Mouse (Mus musculus) kidney, embryonic 16.5 days (tissue): Measurements from ENCODE around the gene Dpp6. TPM values are rescaled to one million over a fixed set of nuclear protein-coding genes. Genes with fewer than 3 reads are reported as not detected.

Source experiments
- ATAC-seq: fragments of 200-750 bp; cut with Nextera tagmentation; 2 replicates; pipeline ENCODE4 v1.8.0; 2017; ENCODE audit warnings: moderate TSS enrichment; ENCODE audit not compliant: low FRiP score, low TSS enrichment
- H3K27ac ChIP-seq: fragments of 300-500 bp; sonication (generic); 2 replicates; pipeline ENCODE4 v1.5.1; 2014; ENCODE audit warnings: low read length
- H3K27me3 ChIP-seq: fragments of 300-500 bp; sonication (generic); 2 replicates; pipeline ENCODE4 v1.6.1; 2014; ENCODE audit warnings: low read length, control low read depth, mixed read lengths; ENCODE audit not compliant: insufficient read depth
- H3K36me3 ChIP-seq: fragments of 300-500 bp; sonication (generic); 2 replicates; pipeline ENCODE4 v1.6.1; 2014; ENCODE audit warnings: low read length, control low read depth, mixed read lengths; ENCODE audit not compliant: insufficient read depth
- H3K4me1 ChIP-seq: fragments of 300-500 bp; sonication (generic); 2 replicates; pipeline ENCODE4 v1.6.1; 2014; ENCODE audit warnings: low read length, control low read depth, mixed read lengths; ENCODE audit not compliant: insufficient read depth
- H3K4me2 ChIP-seq: fragments of 300-500 bp; sonication (generic); replicated peaks from 2 replicates; pipeline ENCODE4 v1.6.1; 2014; ENCODE audit warnings: low read depth, low read length
- H3K4me3 ChIP-seq: fragments of 300-500 bp; sonication (generic); 2 replicates; pipeline ENCODE4 v1.5.1; 2014; ENCODE audit warnings: mild to moderate bottlenecking, low read length
- H3K9ac ChIP-seq: fragments of 300-500 bp; sonication (generic); replicated peaks from 2 replicates; pipeline ENCODE4 v1.6.1; 2014; ENCODE audit warnings: low read length
- H3K9me3 ChIP-seq: fragments of 300-500 bp; sonication (generic); 2 replicates; pipeline ENCODE4 v1.6.1; 2016; ENCODE audit warnings: low read length, control low read depth
- WGBS: fragments of 180-500 bp; shearing (Covaris S2); extraction: QIAGEN DNeasy Blood & Tissue Kit; methylation state at CpG from one replicate; pipeline ENCODE4 v1.1.7; 2014; 5-methylcytosine and 5-hydroxymethylcytosine counted together
- polyA plus RNA-seq: library from polyadenylated mRNA; unstranded; fragments of >200 nt; fragmentation: Nextera tagmentation; extraction: Ambion mirVana; gene quantifications from 2 replicates; pipeline ENCODE4 v1.2.1, GENCODE M21; 2015

The Dpp6 gene
- polyA plus RNA-seq, 1 experiment from 2014 or later, result 3.6 TPM

DNA sequence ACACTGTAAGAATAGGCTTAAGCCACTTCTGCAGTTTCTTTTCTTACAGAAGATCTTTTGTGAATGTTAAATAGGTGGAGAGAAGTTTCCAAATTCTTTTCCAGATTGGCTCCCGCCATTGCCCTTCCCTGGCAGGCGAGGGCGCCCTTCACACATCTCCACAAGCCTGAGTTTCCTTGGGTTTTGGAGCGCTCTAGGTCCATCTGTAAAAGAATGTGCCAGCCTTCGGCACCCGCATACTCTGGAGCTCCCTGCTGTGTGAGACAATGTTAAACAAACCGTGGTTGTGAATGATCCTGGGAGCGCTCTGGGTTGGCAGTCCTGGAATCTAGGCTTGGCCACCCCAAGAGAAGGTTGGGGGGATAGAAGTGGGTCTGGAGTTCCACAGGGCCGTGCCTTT lies 86.8 kb downstream of the Dpp6 start:
- Histone ChIP-seq H3K27me3 (no peaks in the 10 kb centered on the region), H3K4me2 (peak overlapping the region; percentile 60; the same call in 1 of the 2 replicates), H3K36me3 (no peaks in the 10 kb centered on the region), H3K4me1 (0 out of 2 replicates have a peak, but pooled peaks cover 6% of the 10 kb centered on the region), H3K9ac (no peak overlapping the region), H3K27ac (no peak overlapping the region), H3K9me3 (no peaks in the 10 kb centered on the region), H3K4me3 (no peak overlapping the region)
- ATAC-seq, result 0 out of 2 replicates have a peak, but pooled peaks have one; percentile 7
- 6% methylated on average over 9 of the region's 9 CpGs for WGBS

DNA sequence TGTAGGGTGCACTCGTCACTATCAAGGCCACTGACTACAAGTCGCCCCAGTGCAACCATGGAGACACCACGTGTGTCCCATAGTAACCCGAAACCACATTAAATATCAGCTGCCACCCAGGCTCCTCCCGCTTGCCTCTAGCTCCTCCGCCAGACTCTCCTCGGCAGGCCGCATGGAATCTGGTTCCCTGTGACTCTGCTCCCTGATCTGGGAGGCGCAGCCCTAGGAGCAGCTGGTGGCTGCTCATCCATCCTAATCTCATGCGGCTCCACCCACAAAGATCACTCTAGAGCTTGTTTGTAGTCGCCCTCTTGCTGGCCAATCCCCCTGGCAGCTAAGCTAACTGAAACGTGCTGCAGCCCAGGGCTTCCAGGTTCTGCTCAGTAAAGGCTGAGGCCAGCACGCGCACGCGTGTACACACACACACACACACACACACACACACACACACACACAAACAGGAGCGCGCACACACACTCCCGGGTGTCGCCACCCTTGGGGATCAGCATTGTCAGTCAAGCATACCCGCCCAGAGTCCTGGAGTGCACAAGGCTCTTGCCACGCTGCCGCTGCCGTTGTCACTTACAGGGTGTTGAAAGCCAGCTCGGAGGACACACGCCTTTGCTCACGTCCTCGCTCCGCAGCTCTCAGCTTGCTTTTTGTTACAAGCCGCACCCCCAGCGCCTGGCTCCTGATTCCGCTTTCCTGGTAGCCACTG lies 87.5 kb downstream of the Dpp6 start:
- Histone ChIP-seq H3K4me3 (peak overlapping the region; percentile 34), H3K27ac (0 out of 2 replicates have a peak overlapping the region, but pooled peaks have one; percentile 18), H3K9me3 (no peaks in the 10 kb centered on the region), H3K27me3 (no peaks in the 10 kb centered on the region), H3K36me3 (no peaks in the 10 kb centered on the region), H3K4me1 (0 out of 2 replicates have a peak, but pooled peaks cover 6% of the 10 kb centered on the region), H3K9ac (peak overlapping the region; percentile 51; the same call in 1 of the 2 replicates), H3K4me2 (peak overlapping the region; percentile 60)
- peak; percentile 97 for ATAC-seq
- WGBS, result under 1% methylated on average over 32 of the region's 32 CpGs

GRCm38 (mm10) chr5:26907151-26907550 lies 90.1 kb downstream of the Dpp6 start:
- Histone ChIP-seq H3K4me1 (0 out of 2 replicates have a peak, but pooled peaks cover 6% of the 10 kb centered on the region), H3K4me2 (no peak overlapping the region), H3K9ac (no peak overlapping the region), H3K4me3 (no peak overlapping the region), H3K27me3 (no peaks in the 10 kb centered on the region), H3K36me3 (no peaks in the 10 kb centered on the region), H3K27ac (no peak overlapping the region), H3K9me3 (no peaks in the 10 kb centered on the region)
- no peak for ATAC-seq
- WGBS, result 82% methylated on average over 7 of the region's 7 CpGs

DNA sequence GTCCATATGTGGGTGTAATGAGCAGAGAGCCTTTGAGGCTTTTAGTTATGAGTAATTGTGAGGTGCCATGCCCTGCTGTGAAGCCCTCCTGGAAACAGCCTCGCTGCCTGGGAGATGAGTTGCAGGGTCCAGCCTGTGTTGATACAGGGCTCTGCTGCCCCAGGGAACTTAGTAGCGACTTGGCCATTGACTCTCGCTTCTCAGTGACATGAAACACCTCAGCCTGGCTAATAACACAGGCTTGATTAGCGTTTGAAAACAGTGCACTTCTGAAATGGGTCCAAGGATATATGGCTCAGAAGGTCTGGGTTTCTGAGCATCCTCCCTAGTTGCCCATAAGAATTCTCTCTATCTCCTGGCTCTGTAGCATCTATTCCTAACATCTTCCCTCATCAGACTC lies 91.6 kb downstream of the Dpp6 start:
- H3K36me3 ChIP-seq, result no peaks in the 10 kb centered on the region
- H3K9me3 ChIP-seq, result no peaks in the 10 kb centered on the region
- H3K27me3 ChIP-seq, result no peaks in the 10 kb centered on the region
- H3K4me1 ChIP-seq, result 0 out of 2 replicates have a peak, but pooled peaks cover 6% of the 10 kb centered on the region
- no peak overlapping the region for H3K27ac ChIP-seq
- ATAC-seq, result no peak
- H3K9ac ChIP-seq, result no peak overlapping the region
- WGBS, result 55% methylated on average over 4 of the region's 4 CpGs
- no peak overlapping the region for H3K4me3 ChIP-seq
- no peak overlapping the region for H3K4me2 ChIP-seq

DNA sequence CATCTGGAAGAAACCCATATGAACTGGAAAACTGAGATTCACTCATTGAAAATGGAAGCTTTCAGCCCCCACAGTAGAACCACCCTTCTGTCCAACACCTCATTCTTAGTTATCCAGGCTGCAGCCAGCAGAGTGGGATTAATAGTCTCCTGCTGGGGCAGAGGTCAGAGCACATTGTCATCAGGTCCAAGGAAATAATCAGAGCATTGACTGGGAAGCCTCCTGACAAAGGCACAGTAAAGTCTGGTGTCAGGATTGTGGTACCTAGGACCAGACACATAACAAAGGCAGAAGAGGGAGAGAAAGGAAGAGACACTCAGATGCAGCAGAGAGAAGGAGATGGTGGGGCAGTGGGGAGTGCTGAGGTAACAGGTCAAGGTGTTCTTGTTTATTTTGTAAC lies 93.3 kb downstream of the Dpp6 start:
- Histone ChIP-seq H3K9ac (no peak overlapping the region), H3K4me2 (no peak overlapping the region), H3K9me3 (no peaks in the 10 kb centered on the region), H3K27me3 (no peaks in the 10 kb centered on the region), H3K36me3 (no peaks in the 10 kb centered on the region), H3K27ac (no peak overlapping the region), H3K4me1 (no peaks in the 10 kb centered on the region), H3K4me3 (no peak overlapping the region)
- no peak for ATAC-seq

DNA sequence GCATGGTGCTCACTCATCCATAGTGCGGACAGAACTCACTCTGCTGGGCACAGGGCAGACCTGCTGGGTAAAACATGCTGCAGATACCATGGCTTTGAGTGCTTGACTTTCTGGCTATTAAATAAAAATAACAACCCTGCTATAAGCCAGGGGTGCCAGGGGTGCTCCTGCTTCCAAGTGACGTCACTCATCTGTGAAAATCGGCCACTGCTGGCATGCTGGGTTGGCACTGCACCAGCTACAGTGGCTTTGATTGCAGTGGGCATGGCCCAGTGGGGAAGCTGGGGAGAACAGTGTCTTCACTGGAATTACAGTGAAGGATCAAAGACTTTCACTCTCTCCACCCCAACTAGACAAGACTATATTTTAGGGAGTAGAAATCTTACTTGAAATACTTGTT lies 95.0 kb downstream of the Dpp6 start:
- H3K9me3 ChIP-seq, result no peaks in the 10 kb centered on the region
- H3K4me1 ChIP-seq, result no peaks in the 10 kb centered on the region
- no peaks in the 10 kb centered on the region for H3K36me3 ChIP-seq
- no peak for ATAC-seq
- H3K4me2 ChIP-seq, result no peak overlapping the region
- H3K27me3 ChIP-seq, result no peaks in the 10 kb centered on the region
- H3K9ac ChIP-seq, result no peak overlapping the region
- WGBS, result 64% methylated on average over 3 of the region's 3 CpGs
- no peak overlapping the region for H3K27ac ChIP-seq
- no peak overlapping the region for H3K4me3 ChIP-seq

- 77% methylated on average over 3 of the region's 3 CpGs for WGBS
- H3K4me3 ChIP-seq, result no peak overlapping the region
- no peaks in the 10 kb centered on the region for H3K9me3 ChIP-seq
- no peaks in the 10 kb centered on the region for H3K27me3 ChIP-seq
- ATAC-seq, result no peak
- H3K27ac ChIP-seq, result no peak overlapping the region
- H3K4me1 ChIP-seq, result no peaks in the 10 kb centered on the region
- no peaks in the 10 kb centered on the region for H3K36me3 ChIP-seq
- H3K4me2 ChIP-seq, result no peak overlapping the region
- H3K9ac ChIP-seq, result no peak overlapping the region
Measured at GRCm38 (mm10) chr5:26918763-26919162, 101.8 kb downstream of the Dpp6 start.

- 79% methylated on average over 5 of the region's 5 CpGs for WGBS
- Histone ChIP-seq H3K27ac (no peak overlapping the region), H3K9me3 (no peaks in the 10 kb centered on the region), H3K9ac (no peak overlapping the region), H3K4me3 (no peak overlapping the region), H3K27me3 (no peaks in the 10 kb centered on the region), H3K4me1 (no peaks in the 10 kb centered on the region), H3K4me2 (no peak overlapping the region), H3K36me3 (no peaks in the 10 kb centered on the region)
- no peak for ATAC-seq
Measured at GRCm38 (mm10) chr5:26924552-26924951, 107.5 kb downstream of the Dpp6 start.

DNA sequence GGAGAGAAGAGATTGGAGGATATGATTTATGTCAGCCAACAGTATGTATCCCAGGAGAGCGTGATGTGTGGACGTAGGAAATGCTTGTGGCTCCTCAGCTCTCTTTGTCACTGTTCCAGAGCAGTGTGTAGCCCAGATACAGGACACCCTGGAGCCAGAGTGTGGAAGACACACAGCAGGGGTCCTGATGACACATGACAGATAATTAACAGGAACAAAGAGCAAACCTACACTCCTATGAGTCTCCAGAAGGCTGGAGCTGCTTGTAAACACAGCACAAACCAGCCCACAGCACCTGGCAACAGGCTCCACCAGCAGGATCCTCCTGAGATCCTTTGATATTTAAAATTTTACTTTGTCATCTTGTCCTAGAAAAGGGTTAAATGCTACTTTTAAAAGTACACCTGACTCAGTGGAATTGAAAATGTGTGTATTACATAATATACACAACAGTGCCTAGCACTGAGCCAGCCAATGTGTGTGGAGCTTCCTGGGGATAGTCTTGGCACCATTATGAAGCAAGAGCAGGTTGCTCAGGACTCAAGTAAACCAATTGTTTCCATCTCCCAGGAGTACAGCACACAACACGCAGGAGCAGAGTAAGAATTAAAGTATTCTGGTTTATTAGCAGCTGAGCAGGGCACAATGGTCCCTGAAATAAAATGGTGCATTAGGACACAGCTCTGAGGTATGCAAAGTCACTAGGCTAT lies 115.6 kb downstream of the Dpp6 start:
- Histone ChIP-seq H3K4me3 (no peak overlapping the region), H3K27me3 (no peaks in the 10 kb centered on the region), H3K9me3 (no peaks in the 10 kb centered on the region), H3K27ac (no peak overlapping the region), H3K9ac (no peak overlapping the region), H3K4me1 (no peaks in the 10 kb centered on the region), H3K36me3 (no peaks in the 10 kb centered on the region), H3K4me2 (no peak overlapping the region)
- no peak for ATAC-seq
- 54% methylated on average over 3 of the region's 3 CpGs for WGBS

GRCm38 (mm10) chr5:26934911-26935310 lies 117.9 kb downstream of the Dpp6 start:
- Histone ChIP-seq H3K36me3 (no peaks in the 10 kb centered on the region), H3K27me3 (no peaks in the 10 kb centered on the region), H3K9ac (no peak overlapping the region), H3K4me1 (no peaks in the 10 kb centered on the region), H3K27ac (no peak overlapping the region), H3K9me3 (no peaks in the 10 kb centered on the region), H3K4me3 (no peak overlapping the region), H3K4me2 (no peak overlapping the region)
- WGBS, result 88% methylated on average over 6 of the region's 6 CpGs
- ATAC-seq, result no peak
